Mouse (Mus musculus) midbrain, embryonic 14.5 days (tissue): ENCODE data around the gene Nop16. TPM values are rescaled to one million over a fixed set of nuclear protein-coding genes. Genes with fewer than 3 reads are reported as not detected.

Source experiments
- ATAC-seq: fragments of 200-750 bp; cut with Nextera tagmentation; 2 replicates; pipeline ENCODE4 v1.8.0; 2017; ENCODE audit warnings: moderate number of reproducible peaks, moderate library complexity; ENCODE audit not compliant: low FRiP score, low TSS enrichment
- DNase-seq: peaks from one replicate; pipeline ENCODE4 v3.0.0-alpha.2; 2015
- H3K27ac ChIP-seq: fragments of 300-500 bp; sonication (generic); replicated peaks from 2 replicates; pipeline ENCODE4 v1.5.1; 2014; ENCODE audit warnings: mild to moderate bottlenecking, low read depth, low read length, moderate library complexity
- H3K27me3 ChIP-seq: fragments of 300-500 bp; sonication (generic); 2 replicates; pipeline ENCODE4 v1.6.1; 2014; ENCODE audit warnings: low read length, control low read depth, mixed read lengths; ENCODE audit not compliant: control insufficient read depth, insufficient read depth
- H3K36me3 ChIP-seq: fragments of 300-500 bp; sonication (generic); 2 replicates; pipeline ENCODE4 v1.6.1; 2014; ENCODE audit warnings: low read length, control low read depth; ENCODE audit not compliant: control insufficient read depth, insufficient read depth
- H3K4me1 ChIP-seq: fragments of 300-500 bp; sonication (generic); 2 replicates; pipeline ENCODE4 v1.6.1; 2014; ENCODE audit warnings: mild to moderate bottlenecking, antibody characterized with exemption, low read length, control low read depth; ENCODE audit not compliant: control insufficient read depth, insufficient read depth
- H3K4me2 ChIP-seq: fragments of 300-500 bp; sonication (generic); 2 replicates; pipeline ENCODE4 v1.6.1; 2014; ENCODE audit warnings: mild to moderate bottlenecking, low read length, moderate library complexity
- H3K4me3 ChIP-seq: fragments of 300-500 bp; sonication (generic); replicated peaks from 2 replicates; pipeline ENCODE4 v1.5.1; 2014; ENCODE audit warnings: low read depth, low read length
- H3K9ac ChIP-seq: fragments of 300-500 bp; sonication (generic); replicated peaks from 2 replicates; pipeline ENCODE4 v1.6.1; 2014; ENCODE audit warnings: mild to moderate bottlenecking, low read length, moderate library complexity
- H3K9me3 ChIP-seq: fragments of 300-500 bp; sonication (generic); 2 replicates; pipeline ENCODE4 v1.6.1; 2016; ENCODE audit warnings: low read length, control low read depth, mixed read lengths; ENCODE audit not compliant: control insufficient read depth
- WGBS: fragments of 180-500 bp; shearing (Covaris S2); extraction: QIAGEN DNeasy Blood & Tissue Kit; methylation state at CpG from one replicate; pipeline ENCODE4 v1.1.7; 2014; 5-methylcytosine and 5-hydroxymethylcytosine counted together
- polyA plus RNA-seq: library from polyadenylated mRNA; unstranded; fragments of >200 nt; fragmentation: Nextera tagmentation; extraction: Ambion mirVana; gene quantifications from 2 replicates; pipeline ENCODE4 v1.2.1, GENCODE M21; 2014

The Nop16 gene
- polyA plus RNA-seq, 1 experiment from 2014 or later = 36.5 TPM

DNA sequence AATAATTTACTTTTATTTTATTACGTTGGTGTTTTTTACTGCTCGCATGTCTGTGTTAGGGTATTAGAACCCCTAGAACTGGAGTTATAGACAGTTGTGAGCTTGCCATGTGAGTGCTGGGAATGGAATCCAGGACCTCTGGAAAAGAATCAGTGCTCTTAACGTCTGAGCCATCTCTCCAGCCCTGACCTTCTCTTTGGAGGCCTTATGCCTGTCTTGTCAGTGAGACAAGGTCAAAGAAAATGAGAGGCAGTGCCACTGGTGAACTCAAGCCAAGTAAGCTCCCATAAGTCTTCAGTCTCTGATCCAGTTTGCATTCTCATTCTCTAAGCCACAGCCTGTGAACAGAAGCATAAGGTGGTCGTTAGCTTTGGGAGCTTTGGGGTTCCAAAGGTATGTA, 19.2 kb downstream of the Nop16 start:
- Histone ChIP-seq H3K4me1 (peaks cover 4% of the 10 kb centered on the region), H3K9me3 (no peaks in the 10 kb centered on the region), H3K27me3 (no peaks in the 10 kb centered on the region), H3K4me3 (no peak overlapping the region), H3K4me2 (no peak overlapping the region), H3K36me3 (no peaks in the 10 kb centered on the region), H3K9ac (no peak overlapping the region), H3K27ac (no peak overlapping the region)
- no peak for ATAC-seq
- no peak for DNase-seq
- WGBS = 76% methylated on average over 4 of the region's 4 CpGs

DNA sequence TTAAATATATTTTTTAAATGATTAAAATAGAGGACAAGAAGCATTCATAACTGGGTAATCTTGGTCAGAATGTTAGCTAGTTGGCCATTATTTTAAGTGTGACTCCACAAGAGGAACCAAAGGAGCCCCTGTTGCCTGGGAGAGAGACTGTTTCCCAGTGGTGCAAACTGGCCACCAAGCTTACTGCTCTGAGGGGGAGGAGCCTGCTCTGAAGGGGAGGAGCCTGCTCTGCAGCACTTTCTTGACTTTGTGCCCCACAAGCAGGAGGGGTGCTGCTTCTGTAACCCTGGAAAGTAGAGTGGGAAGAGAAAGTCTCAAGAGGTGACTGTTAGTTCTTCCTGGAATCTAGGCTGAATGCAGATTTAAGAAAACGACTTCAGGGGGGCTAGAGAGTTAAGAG, 20.6 kb downstream of the Nop16 start:
- H3K4me3 ChIP-seq = no peak overlapping the region
- no peaks in the 10 kb centered on the region for H3K9me3 ChIP-seq
- DNase-seq = no peak
- whole genome bisulfite sequencing = 41% methylated on average over 1 of the region's 1 CpGs
- ATAC-seq = no peak
- H3K36me3 ChIP-seq = no peaks in the 10 kb centered on the region
- no peak overlapping the region for H3K9ac ChIP-seq
- H3K4me2 ChIP-seq = no peak overlapping the region
- no peak overlapping the region for H3K27ac ChIP-seq
- no peaks in the 10 kb centered on the region for H3K27me3 ChIP-seq
- 0 out of 2 replicates have a peak, but pooled peaks cover under 1% of the 10 kb centered on the region for H3K4me1 ChIP-seq

DNA sequence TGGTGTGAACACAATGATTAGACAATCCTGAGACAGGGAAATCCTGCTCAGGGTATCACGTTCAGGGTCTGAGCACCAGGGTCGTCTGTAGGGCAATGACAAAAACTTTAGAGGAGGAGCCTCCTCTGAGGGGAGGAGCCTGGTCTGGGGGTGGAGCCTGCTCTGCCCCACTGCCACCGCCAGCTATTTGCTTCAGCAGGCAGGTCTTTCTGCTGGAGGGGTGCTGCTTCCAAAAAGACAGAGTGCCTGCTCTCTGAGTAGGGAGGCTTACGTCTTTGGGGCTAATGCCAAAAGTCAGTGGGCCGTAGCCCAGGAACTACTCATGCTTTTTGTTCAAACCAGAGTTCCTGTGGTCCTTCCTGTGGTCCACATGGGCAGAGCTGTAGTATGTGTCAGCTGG, 21.5 kb downstream of the Nop16 start:
- H3K4me2 ChIP-seq = no peak overlapping the region
- no peak overlapping the region for H3K9ac ChIP-seq
- no peak overlapping the region for H3K4me3 ChIP-seq
- H3K4me1 ChIP-seq = 0 out of 2 replicates have a peak, but pooled peaks cover 8% of the 10 kb centered on the region
- no peak overlapping the region for H3K27ac ChIP-seq
- no peaks in the 10 kb centered on the region for H3K27me3 ChIP-seq
- H3K36me3 ChIP-seq = no peaks in the 10 kb centered on the region
- ATAC-seq (no peak), DNase-seq (no peak)
- H3K9me3 ChIP-seq = no peaks in the 10 kb centered on the region
- 39% methylated on average over 5 of the region's 5 CpGs for WGBS

GRCm38 (mm10) chr13:54565594-54566345, 24.1 kb downstream of the Nop16 start:
- ATAC-seq (no peak; the same call in 1 of the 2 replicates), DNase-seq (peak; percentile 65)
- Histone ChIP-seq H3K4me1 (0 out of 2 replicates have a peak, but pooled peaks cover 8% of the 10 kb centered on the region), H3K27me3 (no peaks in the 10 kb centered on the region), H3K9me3 (no peaks in the 10 kb centered on the region), H3K9ac (peak overlapping the region; percentile 12; the same call in 1 of the 2 replicates), H3K4me2 (peak overlapping the region; percentile 88), H3K27ac (peak overlapping the region; percentile 86; the same call in 1 of the 2 replicates), H3K36me3 (peaks cover 23% of the 10 kb centered on the region), H3K4me3 (peak overlapping the region; percentile 95)
- WGBS = 38% methylated on average over 8 of the region's 8 CpGs

- Histone ChIP-seq H3K9me3 (no peaks in the 10 kb centered on the region), H3K4me3 (peak within 1 kb of the TSS; percentile 95), H3K4me2 (peak within 1 kb of the TSS; percentile 88), H3K9ac (peak within 1 kb of the TSS; percentile 98), H3K4me1 (0 out of 2 replicates have a peak, but pooled peaks cover 8% of the 10 kb centered on the region), H3K27me3 (no peaks in the 10 kb centered on the region), H3K27ac (peak within 1 kb of the TSS; percentile 86), H3K36me3 (peaks cover 29% of the 10 kb centered on the region)
- DNase-seq (peak; percentile 99), ATAC-seq (peak; percentile 97)
- under 1% methylated on average over 27 of the region's 27 CpGs for WGBS
Measured at GRCm38 (mm10) chr13:54565201-54565581, 24.7 kb downstream of the Nop16 start, which contains the start of gene 4833439L19Rik. TSS of gene 4833439L19Rik (minus strand) at chr13:54565435.

- DNase-seq (peak; percentile 58), ATAC-seq (peak; percentile 60)
Measured at GRCm38 (mm10) chr13:54564232-54565200, 25.4 kb downstream of the Nop16 start.

DNA sequence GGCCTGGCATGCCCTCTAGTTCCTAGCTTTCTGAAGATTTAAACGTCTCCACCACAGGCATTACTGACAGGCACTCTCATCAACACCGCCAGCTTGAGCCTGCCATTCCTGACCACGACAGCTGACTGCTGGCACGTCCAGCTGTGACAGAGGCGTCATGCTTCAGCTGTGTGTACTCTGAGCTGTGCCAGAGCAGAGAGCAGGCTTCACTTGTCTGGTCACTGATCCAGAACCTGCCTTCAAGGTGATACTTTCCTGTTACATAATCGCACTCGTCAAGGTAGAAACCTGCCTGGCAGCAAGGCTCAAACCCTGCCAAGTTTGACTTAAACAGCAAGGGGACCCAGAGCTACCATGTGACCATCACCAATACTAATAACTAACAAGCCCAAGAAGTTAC, 27.3 kb downstream of the Nop16 start:
- no peak overlapping the region for H3K4me3 ChIP-seq
- 82% methylated on average over 7 of the region's 7 CpGs for WGBS
- 0 out of 2 replicates have a peak, but pooled peaks cover 8% of the 10 kb centered on the region for H3K4me1 ChIP-seq
- H3K27ac ChIP-seq = no peak overlapping the region
- no peak overlapping the region for H3K4me2 ChIP-seq
- DNase-seq (no peak), ATAC-seq (no peak)
- H3K36me3 ChIP-seq = peaks cover 55% of the 10 kb centered on the region
- no peaks in the 10 kb centered on the region for H3K9me3 ChIP-seq
- no peak overlapping the region for H3K9ac ChIP-seq
- H3K27me3 ChIP-seq = no peaks in the 10 kb centered on the region

More at GRCm38 (mm10) chr13:54564232-54565200, 25.4 kb downstream of the Nop16 start:
- peak overlapping the region; percentile 86 for H3K27ac ChIP-seq
- WGBS = 12% methylated on average over 44 of the region's 45 CpGs
- H3K4me2 ChIP-seq = peak overlapping the region; percentile 88
- H3K4me1 ChIP-seq = 0 out of 2 replicates have a peak, but pooled peaks cover 8% of the 10 kb centered on the region
- no peaks in the 10 kb centered on the region for H3K27me3 ChIP-seq
- peak overlapping the region; percentile 98 for H3K9ac ChIP-seq
- H3K9me3 ChIP-seq = no peaks in the 10 kb centered on the region
- peak overlapping the region; percentile 95 for H3K4me3 ChIP-seq
- peaks cover 35% of the 10 kb centered on the region for H3K36me3 ChIP-seq

DNA sequence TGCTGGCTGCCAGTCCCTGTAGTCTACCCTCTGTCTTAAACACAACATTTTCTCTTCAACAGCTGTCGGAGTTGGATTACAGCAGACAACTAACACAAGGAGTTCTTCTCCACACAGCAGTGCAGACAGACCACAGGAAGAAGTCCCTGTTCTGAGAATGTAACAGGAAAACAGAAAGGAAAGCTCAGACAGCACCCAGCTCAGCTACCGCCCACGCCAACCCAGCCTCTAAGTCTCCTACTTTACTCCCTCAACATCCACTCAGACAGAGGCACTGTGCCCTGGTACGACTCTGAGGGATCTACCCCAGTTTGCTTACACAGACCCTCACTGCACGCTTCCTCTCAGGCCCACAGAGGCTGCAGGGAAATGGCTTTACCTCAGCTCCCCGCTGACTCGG, 29.3 kb downstream of the Nop16 start:
- DNase-seq (no peak), ATAC-seq (no peak)
- H3K4me3 ChIP-seq = no peak overlapping the region
- peaks cover 74% of the 10 kb centered on the region for H3K36me3 ChIP-seq
- no peak overlapping the region for H3K27ac ChIP-seq
- no peak overlapping the region for H3K9ac ChIP-seq
- H3K9me3 ChIP-seq = no peaks in the 10 kb centered on the region
- no peaks in the 10 kb centered on the region for H3K27me3 ChIP-seq
- WGBS = 94% methylated on average over 7 of the region's 7 CpGs
- H3K4me1 ChIP-seq = 0 out of 2 replicates have a peak, but pooled peaks cover 8% of the 10 kb centered on the region
- H3K4me2 ChIP-seq = no peak overlapping the region
